Mouse (Mus musculus): ENCODE measurements around the gene Gm37419.

Gene Gm37419

GRCm38 (mm10) chr16:23988466-23989208 is at the start of gene Gm37419, which contains the start of gene Bcl6:
Gene Gm37419 (plus strand): TSS chr16:23988482.
Gene Bcl6 (minus strand): TSS chr16:23988852.
- DNase-seq: peak; percentile 94

GRCm38 (mm10) chr16:23944801-23945200 is 43.5 kb upstream of the Gm37419 start:
- no peak for DNase-seq

- no peak for DNase-seq
Measured at GRCm38 (mm10) chr16:23947654-23948053, 40.6 kb upstream of the Gm37419 start.

- DNase-seq: no peak
Measured at GRCm38 (mm10) chr16:23952101-23952727, 36.1 kb upstream of the Gm37419 start.

GRCm38 (mm10) chr16:23953189-23953958 is 34.9 kb upstream of the Gm37419 start:
- peak; percentile 53 for DNase-seq

- no peak for DNase-seq
Measured at GRCm38 (mm10) chr16:23953959-23954260, 34.4 kb upstream of the Gm37419 start.

GRCm38 (mm10) chr16:23958938-23959337 is 29.3 kb upstream of the Gm37419 start:
- DNase-seq: no peak

- DNase-seq: peak; percentile 70
Measured at GRCm38 (mm10) chr16:23962401-23962800, 25.9 kb upstream of the Gm37419 start.

- no peak for DNase-seq
Measured at GRCm38 (mm10) chr16:23963896-23964668, 24.2 kb upstream of the Gm37419 start.

- no peak for DNase-seq
Measured at GRCm38 (mm10) chr16:23964706-23965367, 23.4 kb upstream of the Gm37419 start.

- DNase-seq: no peak
Measured at GRCm38 (mm10) chr16:23966066-23966465, 22.2 kb upstream of the Gm37419 start.

GRCm38 (mm10) chr16:23967301-23967700 is 21.0 kb upstream of the Gm37419 start:
- no peak for DNase-seq

- no peak for DNase-seq
Measured at GRCm38 (mm10) chr16:23968888-23969287, 19.4 kb upstream of the Gm37419 start.

- no peak for DNase-seq
Measured at GRCm38 (mm10) chr16:23969919-23970318, 18.4 kb upstream of the Gm37419 start.

- no peak for DNase-seq
Measured at GRCm38 (mm10) chr16:23972126-23972740, 16.0 kb upstream of the Gm37419 start.

- DNase-seq: no peak
Measured at GRCm38 (mm10) chr16:23972901-23973300, 15.4 kb upstream of the Gm37419 start.

- DNase-seq: no peak
Measured at GRCm38 (mm10) chr16:23973635-23974367, 14.5 kb upstream of the Gm37419 start.

GRCm38 (mm10) chr16:23976196-23976595 is 12.1 kb upstream of the Gm37419 start:
- no peak for DNase-seq

GRCm38 (mm10) chr16:23977732-23978131 is 10.6 kb upstream of the Gm37419 start:
- no peak for DNase-seq

GRCm38 (mm10) chr16:23978495-23978894 is 9.8 kb upstream of the Gm37419 start:
- DNase-seq: no peak

GRCm38 (mm10) chr16:23979446-23979845 is 8.8 kb upstream of the Gm37419 start:
- no peak for DNase-seq
